Mouse (Mus musculus): ENCODE measurements around the gene Rundc3a.

The Rundc3a gene

DNA sequence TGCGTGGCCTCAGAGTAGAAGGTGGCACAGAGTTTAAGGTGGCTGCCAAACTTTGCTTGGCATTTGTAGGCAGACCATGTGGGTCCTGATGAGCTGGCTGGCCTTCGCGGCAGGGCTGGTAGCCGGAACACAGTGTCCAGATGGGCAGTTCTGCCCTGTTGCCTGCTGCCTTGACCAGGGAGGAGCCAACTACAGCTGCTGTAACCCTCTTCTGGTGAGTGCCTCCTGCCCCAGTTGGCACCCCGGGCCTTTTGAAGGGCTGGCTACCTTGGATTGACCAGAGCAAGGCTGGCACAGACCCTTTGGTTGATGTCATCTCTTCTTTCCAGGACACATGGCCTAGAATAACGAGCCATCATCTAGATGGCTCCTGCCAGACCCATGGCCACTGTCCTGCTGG lies 39.7 kb downstream of the Rundc3a start:
- DNase-seq (ENCODE audit: low spot score in 2 of 2): peak in 1 of 2 experiments; percentile 65

DNA sequence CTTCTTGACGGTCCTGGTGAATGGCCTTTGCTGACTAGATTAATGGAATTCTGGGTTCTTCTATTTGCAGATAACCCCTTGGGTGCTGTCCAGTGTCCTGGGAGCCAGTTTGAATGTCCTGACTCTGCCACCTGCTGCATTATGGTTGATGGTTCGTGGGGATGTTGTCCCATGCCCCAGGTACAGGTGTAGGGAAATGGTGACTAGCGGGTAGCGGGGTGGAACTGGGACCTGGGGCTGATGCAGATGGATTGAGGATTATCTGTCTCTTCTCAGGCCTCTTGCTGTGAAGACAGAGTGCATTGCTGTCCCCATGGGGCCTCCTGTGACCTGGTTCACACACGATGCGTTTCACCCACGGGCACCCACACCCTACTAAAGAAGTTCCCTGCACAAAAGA lies 40.7 kb downstream of the Rundc3a start:
- no peak for DNase-seq (ENCODE audit: low spot score in 2 of 2)

DNA sequence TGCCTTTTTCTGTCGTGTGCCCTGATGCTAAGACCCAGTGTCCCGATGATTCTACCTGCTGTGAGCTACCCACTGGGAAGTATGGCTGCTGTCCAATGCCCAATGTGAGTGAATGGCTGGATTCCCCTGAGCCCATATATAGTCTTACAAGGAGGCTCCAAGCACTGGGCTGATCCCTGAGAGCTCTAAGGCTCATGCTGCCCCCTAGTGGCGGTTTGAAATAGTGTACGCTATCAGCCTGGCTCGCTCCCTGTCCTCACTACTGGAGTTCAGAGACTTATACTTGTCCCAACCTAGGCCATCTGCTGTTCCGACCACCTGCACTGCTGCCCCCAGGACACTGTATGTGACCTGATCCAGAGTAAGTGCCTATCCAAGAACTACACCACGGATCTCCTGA lies 41.2 kb downstream of the Rundc3a start:
- DNase-seq (ENCODE audit: low spot score in 2 of 2): peak; percentile 86 to 96

DNA sequence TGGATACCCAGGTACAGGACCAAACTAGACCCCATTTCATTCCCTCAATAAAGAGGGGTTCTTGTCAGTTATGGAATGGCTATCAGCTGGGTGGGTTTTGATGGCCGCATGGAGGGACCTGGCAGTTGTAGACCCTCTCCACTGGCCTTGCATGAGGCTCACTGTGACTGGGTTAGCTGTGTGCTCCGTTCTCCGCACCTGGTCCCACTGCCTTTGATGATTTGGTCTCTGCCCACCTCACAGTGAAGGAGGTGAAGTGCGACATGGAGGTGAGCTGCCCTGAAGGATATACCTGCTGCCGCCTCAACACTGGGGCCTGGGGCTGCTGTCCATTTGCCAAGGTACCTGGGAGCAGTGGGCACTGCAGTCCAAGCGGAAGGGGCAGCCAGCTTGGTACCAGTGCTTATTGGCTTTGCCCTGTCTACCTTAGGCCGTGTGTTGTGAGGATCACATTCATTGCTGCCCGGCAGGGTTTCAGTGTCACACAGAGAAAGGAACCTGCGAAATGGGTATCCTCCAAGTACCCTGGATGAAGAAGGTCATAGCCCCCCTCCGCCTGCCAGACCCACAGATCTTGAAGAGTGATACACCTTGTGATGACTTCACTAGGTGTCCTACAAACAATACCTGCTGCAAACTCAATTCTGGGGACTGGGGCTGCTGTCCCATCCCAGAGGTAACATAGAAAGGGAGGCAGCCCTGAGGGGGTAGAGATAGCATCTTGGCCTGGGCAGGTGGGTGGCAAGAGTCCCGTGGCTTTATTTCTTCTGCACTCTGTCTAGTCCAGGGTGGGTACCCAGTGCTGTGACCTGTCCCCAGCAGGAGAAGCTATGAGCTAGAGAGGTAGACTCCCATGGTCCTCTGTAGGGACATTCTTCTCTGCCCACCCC lies 41.9 kb downstream of the Rundc3a start:
- DNase-seq (ENCODE audit: low spot score in 2 of 2): no peak

DNA sequence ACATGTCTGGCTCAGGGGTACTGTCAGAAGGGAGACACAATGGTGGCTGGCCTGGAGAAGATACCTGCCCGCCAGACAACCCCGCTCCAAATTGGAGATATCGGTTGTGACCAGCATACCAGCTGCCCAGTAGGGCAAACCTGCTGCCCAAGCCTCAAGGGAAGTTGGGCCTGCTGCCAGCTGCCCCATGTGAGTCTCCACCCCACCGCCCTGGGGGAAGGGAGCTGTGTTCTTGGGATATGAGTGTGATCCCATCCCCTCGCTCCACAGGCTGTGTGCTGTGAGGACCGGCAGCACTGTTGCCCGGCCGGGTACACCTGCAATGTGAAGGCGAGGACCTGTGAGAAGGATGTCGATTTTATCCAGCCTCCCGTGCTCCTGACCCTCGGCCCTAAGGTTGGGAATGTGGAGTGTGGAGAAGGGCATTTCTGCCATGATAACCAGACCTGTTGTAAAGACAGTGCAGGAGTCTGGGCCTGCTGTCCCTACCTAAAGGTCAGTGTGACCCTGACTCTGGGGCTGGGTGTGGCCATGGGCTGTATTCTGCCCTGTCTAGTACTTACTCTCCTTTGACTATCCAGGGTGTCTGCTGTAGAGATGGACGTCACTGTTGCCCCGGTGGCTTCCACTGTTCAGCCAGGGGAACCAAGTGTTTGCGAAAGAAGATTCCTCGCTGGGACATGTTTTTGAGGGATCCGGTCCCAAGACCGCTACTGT lies 42.7 kb downstream of the Rundc3a start:
- DNase-seq (ENCODE audit: low spot score in 2 of 2): no peak

DNA sequence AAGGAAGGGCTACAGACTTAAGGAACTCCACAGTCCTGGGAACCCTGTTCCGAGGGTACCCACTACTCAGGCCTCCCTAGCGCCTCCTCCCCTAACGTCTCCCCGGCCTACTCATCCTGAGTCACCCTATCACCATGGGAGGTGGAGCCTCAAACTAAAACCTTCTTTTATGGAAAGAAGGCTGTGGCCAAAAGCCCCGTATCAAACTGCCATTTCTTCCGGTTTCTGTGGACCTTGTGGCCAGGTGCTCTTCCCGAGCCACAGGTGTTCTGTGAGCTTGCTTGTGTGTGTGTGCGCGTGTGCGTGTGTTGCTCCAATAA lies 43.2 kb downstream of the Rundc3a start:
- no peak for DNase-seq (ENCODE audit: low spot score in 2 of 2)

DNA sequence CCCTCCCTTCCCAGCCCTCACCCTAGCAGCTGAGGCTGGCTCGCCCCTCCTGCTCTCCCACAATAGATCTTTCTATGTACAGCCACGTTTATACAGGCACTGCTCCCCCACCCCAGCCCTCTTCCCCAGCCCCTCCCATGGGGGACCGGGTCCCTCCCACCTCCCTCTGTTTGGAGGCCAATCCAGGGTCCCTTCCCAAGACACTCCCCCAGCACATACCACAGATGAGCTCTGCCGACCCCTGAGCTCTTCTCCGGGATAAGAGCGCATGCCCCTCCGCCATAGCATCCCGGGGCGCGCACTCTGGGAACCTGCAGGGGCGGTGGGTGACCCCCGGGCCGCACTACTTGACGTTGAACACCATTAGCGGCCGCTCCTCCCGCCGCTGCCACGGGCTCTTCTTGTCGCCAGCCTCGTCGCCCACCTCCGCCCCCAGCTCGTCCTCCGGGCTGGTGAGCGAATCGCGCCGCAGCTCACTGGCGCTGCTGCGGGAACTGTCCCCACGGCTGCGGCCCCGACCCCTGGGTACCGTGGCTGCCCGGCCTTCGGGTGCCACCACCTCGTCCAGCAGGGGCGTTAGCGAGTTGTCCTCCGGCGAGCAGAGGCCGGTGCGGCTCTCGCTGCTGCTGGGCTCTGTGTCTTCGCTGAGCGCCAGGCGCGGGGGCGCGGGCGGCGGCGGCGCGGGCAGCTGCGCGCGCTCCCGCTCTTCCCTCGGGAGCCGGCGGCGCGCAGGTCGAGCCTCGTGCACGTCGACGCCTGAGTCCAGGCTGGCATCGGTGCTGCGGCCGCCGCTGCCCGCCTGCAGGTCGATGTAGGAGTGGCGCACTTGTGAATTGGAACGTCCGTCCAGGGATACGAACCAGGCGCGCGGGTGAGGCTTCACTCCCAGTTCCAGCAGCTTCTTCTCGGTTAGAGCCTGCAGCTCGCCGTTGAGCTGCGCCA lies 44.2 kb downstream of the Rundc3a start:
- peak in 1 of 2 experiments; percentile 75 for DNase-seq (ENCODE audit: low spot score in 2 of 2)

DNA sequence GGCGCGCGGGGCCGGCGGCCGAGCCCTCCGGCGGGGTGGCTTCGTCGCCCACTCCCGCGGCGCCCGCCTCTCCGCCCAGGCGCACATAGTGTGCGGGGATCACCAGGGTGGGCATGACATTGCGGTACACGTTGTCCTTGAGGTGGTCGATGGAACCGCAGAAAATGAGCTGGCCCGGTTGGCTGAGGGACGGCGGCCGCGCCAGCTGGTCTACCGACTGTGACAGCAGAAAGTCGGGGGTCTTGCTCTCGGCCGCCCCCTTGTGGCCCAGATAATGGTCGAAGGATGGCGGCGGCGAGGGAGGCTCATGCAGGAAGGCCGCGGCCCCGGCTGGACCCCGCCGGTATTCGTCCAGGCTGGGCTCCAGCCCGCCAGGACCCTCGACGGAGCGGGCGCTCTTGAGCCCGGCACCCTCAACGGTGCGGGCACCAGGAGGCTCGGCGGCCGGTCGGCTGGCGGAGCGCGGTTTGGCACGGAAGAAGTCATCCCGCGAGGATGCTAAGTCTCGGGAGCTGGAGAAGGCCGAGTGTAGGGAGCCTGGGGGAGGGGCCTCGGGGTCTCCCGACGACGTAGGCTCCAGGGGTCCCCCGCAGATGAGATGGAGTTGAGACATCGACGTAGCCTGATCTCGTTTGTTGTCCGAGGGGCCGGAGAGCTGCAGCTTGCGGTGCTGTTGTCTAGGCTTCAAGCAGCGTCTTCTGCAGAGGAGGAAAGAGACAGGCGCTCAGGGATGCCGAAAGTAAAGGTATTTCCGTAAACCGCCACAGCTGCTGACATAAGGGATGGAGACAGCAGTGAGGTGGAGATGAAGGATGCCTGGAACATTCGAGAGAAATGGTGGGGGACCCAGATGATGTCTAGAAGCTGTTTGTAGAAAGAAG lies 45.2 kb downstream of the Rundc3a start:
- peak; percentile 76 to 92 for DNase-seq (ENCODE audit: low spot score in 2 of 2)

DNA sequence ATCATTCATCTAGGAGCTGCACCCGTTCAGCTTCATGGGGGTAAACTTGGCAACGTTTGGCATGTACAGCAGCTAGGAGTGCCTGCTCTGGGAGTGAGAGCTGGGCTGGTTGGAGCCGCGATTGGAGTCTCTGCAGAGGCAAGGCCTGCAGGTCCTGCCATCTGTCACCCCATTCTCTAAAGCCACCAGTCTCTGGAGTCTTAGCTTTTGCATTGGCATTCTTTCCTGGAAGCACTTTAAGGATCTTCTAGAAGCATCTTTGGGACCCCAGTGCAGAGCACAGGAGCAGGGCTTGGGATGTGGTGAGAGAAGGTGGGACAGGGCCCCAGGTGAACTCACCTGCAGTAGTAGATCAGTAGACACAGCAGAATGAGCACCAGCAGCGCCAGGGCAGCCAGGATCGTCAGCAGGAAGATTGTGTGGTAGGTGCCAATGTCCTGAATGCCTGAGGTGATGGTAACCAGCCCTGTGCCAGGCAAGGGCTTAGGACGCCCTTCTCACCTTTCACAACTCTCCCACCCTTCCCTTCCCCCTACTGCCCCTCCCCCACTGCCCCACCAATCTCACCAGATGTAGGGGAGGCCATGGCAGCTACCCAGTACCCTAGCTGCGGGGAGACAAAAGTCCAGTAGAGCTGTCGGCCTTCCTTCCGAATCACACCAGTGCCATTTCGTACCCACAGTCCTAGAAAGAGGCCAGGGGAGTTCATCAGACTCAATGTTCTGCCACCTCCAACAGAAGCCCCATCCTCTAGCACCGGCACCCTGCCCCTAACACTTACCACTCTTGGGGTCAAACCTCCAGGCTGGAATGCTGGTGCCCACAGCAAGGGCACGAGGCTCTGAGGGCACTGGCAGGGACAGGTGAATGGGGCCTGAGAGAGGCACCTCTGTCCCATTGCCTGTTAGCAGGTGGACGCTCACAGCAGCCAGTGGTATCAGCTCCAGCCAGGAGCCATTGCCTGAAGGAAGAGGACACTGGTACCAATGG lies 46.2 kb downstream of the Rundc3a start:
- no peak for DNase-seq (ENCODE audit: low spot score in 2 of 2)

DNA sequence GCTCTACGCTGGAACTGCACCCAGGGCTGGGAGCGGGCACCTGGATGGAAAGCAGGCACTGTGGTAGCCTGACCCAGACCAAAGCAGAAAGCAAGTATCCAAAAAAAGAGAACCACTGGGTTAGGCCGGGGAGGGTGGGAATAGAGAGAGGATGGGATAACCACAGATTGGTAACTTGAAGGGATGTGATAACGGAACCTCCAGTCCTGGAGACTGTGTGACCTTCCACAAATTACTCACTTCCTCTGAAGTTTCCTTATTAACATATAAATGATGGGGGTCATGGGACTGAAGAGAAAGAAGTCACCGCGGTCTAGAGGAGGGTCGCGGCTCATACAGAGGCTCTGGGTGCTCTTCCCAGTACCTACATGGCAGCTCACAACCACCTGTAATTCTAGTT lies 47.1 kb downstream of the Rundc3a start:
- DNase-seq (ENCODE audit: low spot score in 2 of 2): no peak

DNA sequence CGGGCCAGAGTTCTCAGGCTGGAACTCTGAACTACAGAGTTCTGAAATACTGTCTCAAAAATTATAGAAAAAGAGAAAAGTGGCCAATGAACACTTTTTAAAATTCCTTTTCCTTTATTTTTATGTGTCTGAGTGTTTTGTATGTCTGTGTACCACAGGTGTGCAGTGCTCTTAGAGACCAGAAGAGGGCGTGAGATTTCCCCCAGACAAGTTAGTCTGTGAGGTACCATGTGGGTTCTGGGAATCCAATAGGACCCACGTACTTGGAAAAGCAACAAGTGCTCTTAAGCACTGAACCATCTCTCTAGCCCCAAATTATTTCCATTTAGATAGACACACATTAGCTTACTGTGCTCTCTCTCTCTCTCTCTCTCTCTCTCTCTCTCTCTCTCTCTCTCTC lies 48.2 kb downstream of the Rundc3a start:
- no peak for DNase-seq (ENCODE audit: low spot score in 2 of 2)

DNA sequence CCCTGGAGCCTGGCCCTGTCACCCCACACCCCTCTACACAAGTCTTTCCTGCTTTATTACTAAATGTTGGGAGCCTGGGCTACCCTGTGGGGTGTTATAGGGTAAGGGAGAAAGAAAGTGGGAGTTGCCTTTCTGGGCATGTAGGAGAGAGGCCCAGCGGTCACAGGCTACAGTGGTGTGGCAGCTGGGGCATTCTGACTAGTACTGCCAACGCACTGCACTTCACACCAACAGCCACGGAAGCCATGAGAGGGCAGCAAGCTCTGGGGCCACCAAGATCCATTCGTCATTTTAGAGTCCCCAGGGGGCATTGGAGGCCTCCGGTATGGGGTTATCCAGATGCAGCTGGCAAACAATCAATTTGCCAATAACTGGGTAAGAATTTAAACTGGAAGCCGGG lies 48.9 kb downstream of the Rundc3a start:
- no peak for DNase-seq (ENCODE audit: low spot score in 2 of 2)

DNA sequence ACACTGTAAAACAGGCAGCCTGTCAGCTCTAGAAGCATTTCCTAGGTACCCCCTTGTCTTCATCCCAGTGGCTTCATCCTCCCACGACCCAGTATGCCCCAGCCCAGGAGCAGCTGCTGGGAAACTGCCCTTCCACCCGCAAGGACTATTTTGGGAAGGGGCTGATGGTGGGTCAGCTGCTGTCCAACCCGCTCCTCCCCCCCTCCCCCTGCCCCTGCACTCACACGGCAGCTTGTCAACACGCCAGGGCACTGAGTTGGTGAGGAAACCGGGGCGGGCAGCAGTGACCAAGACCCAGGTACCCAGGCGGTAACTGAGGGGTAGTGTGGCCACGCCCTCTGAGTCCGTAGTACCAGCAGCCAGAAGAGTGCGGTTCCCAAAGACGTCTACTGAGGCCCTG lies 50.5 kb downstream of the Rundc3a start:
- no peak for DNase-seq (ENCODE audit: low spot score in 2 of 2)

DNA sequence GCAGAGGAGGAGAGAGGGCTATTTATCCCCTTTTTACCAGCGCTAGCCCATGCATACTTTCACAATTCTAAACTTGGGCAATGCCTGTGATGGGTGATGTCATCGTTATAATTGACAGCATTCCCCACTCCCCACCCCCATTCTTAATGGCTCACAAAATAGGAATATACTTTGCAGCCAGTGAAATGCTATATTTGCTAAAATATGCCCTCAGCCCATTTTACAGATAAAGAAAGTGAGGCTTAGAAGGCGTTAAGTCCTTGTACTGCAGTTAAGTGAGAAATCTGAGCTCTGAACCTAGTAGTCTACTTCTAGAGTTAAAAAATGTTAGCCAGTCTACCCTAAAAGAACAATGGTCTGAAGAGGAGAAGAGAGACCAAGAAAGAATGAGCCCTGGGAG lies 51.1 kb downstream of the Rundc3a start:
- no peak for DNase-seq (ENCODE audit: low spot score in 2 of 2)

DNA sequence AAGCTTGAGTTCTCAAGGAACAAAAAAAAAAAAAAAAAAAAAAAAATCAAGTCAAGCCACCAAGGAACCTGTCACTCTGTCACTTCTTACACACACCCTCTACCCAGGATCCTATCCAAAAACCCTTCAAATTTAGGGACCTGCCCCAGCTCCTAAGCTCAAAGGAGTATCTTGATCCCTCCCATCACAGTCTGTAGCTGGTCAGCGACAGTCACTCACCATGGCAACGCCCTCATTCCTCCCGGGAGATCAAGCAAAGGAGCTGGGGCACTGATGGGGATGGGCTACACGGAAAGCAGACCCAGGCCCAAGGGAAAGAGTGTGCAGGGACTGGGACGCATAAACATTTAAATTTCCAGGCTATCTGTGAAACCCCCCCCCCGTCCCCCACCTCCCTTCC lies 51.6 kb downstream of the Rundc3a start:
- no peak for DNase-seq (ENCODE audit: low spot score in 2 of 2)

DNA sequence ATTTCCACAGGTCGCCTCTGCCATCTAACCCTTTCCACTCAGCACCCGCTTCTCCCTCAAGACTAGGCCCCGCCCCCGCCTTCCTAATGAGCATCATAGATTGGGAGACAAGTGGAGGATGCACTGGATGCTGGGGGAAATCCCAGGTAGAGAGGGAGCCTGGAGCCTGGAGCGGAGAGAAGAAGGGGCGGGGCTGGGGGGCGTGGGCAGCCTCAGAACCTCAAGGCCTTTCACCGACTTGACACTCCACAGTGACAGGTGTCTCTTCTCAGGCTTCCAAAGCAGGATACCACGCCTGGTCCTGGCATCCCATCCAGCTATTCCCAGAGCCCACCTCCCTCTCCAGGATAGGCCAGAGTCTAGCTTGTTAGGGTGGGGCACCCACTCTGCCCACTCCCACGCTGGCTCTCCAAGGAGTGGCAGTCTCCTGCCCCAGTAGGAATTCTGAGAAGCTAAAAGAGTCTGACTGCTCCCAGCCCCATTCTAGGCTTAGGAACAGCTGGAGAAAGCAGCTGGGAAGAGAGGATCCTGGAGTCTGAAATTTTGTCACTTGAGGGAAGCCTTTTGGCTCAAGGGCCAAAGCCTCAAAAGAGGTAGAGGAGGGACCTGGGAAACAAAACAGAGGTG lies 52.2 kb downstream of the Rundc3a start:
- no peak for DNase-seq (ENCODE audit: low spot score in 2 of 2)

DNA sequence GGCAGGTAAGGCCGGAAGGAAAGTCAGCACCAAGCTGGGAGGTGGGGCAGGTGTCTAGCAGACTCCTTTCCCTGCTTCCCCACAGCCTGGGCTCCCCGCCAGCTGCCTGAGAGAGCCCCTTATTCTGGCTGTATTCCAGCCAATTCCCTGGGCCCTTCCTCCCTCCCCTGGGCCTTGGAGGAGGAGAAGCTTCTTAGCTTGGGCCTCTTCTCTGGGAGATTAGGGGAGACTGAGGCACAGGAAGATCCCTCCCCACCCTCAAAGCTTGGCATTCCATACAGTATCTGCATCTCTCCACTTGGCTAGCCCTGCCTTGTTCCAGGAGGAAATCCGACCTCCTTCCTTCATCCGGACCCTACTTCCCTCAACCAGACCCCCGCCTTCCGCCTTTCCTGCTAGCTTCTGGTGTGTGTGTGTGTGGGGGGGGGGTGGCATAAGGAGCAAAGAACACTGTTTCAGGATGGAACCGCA lies 52.7 kb downstream of the Rundc3a start:
- no peak for DNase-seq (ENCODE audit: low spot score in 2 of 2)

DNA sequence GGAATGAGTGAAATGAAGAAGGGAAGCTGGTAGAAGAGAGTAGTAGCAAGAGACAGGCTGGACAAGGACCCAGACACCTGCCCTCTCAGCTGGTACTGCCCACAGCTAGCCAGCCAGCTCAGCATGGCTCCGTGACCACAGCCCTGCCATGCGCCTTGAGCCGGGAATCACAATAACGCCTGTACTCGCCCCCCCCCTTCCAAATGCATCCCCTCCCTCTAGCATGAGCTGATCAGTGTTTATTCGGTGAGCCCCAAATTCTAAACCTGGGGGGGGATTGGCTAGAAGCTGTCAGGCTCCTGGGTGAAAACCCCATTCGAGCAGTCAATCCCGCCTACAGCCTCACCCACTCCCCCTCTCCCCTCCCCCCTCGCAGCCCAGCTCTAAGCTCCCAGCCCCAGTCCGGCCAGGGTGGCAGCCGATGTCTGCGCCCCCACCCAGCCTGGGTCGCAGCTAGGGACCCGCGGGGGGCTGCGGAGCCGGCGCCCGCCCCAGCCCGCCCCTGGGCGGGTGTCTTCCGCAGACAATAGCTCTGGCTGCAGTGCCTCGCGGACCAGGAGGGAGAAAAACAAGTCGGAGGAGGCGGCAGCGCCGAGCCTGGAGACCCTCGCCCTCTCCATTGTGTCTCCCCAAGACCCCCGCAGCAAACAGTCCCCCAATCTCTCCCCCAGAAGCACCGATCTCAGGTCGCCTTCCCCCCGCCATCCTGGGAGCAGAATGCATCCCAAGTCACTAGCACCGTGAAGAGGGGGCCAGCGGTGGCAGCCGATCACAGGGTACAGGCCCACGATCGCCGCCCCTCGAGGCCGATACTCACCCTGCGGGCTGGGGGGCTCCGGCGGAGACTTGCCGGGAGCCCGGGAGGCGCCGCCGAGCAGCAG lies 53.6 kb downstream of the Rundc3a start:
- no peak for DNase-seq (ENCODE audit: low spot score in 2 of 2)
